Mouse (Mus musculus): ENCODE results near the gene Topbp1. TPM values are rescaled to one million over a fixed set of nuclear protein-coding genes. Genes with fewer than 3 reads are reported as not detected.

Topbp1 gene
- polyA plus RNA-seq, 1 experiment from 2014 or later, result 41.8 TPM

- ATAC-seq (ENCODE audit: insufficient read depth, low FRiP score), result no peak
- H3K27me3 ChIP-seq (ENCODE audit: control insufficient read depth, insufficient read depth, low read length), result no peaks in the 10 kb centered on the region
- 57% methylated on average over 6 of the region's 6 CpGs for WGBS
- H3K27ac ChIP-seq (ENCODE audit: low read length), result no peak overlapping the region
- H3K4me1 ChIP-seq (ENCODE audit: control insufficient read depth, insufficient read depth, low read length), result peaks cover 21% of the 10 kb centered on the region
- H3K9me3 ChIP-seq (replicated peaks; ENCODE audit: control insufficient read depth, low read length), result no peaks in the 10 kb centered on the region
- peak overlapping the region; percentile 73 for H3K4me2 ChIP-seq (ENCODE audit: low read depth, low read length)
- H3K36me3 ChIP-seq (ENCODE audit: control insufficient read depth, insufficient read depth, low read length), result no peaks in the 10 kb centered on the region
- H3K4me3 ChIP-seq (replicated peaks; ENCODE audit: low read length), result peak overlapping the region; percentile 92
- H3K9ac ChIP-seq (ENCODE audit: low read length), result peak overlapping the region; percentile 43; the same call in 1 of the 2 replicates
These were observed 58.1 kb downstream of the Topbp1 start for GRCm38 (mm10) chr9:103363088-103363487.

- Histone ChIP-seq H3K4me1 (ENCODE audit: control insufficient read depth, insufficient read depth, low read length) (peaks cover 21% of the 10 kb centered on the region), H3K9ac (ENCODE audit: low read length) (peak overlapping the region; percentile 97), H3K4me3 (replicated peaks; ENCODE audit: low read length) (peak overlapping the region; percentile 92), H3K27me3 (ENCODE audit: control insufficient read depth, insufficient read depth, low read length) (no peaks in the 10 kb centered on the region), H3K4me2 (ENCODE audit: low read depth, low read length) (peak overlapping the region; percentile 73), H3K27ac (ENCODE audit: low read length) (peak overlapping the region; percentile 98; the same call in 1 of the 2 replicates), H3K9me3 (replicated peaks; ENCODE audit: control insufficient read depth, low read length) (no peaks in the 10 kb centered on the region), H3K36me3 (ENCODE audit: control insufficient read depth, insufficient read depth, low read length) (no peaks in the 10 kb centered on the region)
- WGBS, result 1% methylated on average over 21 of the region's 21 CpGs
- ATAC-seq (ENCODE audit: insufficient read depth, low FRiP score), result no peak
These were observed 58.9 kb downstream of the Topbp1 start for GRCm38 (mm10) chr9:103363730-103364417.

- WGBS, result 3% methylated on average over 93 of the region's 94 CpGs
- peak overlapping the region; percentile 73 for H3K4me2 ChIP-seq (ENCODE audit: low read depth, low read length)
These were observed 59.7 kb downstream of the Topbp1 start for GRCm38 (mm10) chr9:103364601-103365289.

GRCm38 (mm10) chr9:103365290-103366247 lies 60.6 kb downstream of the Topbp1 start, which contains the start of gene Cdv3:
Gene Cdv3 (minus strand): TSS chr9:103365840.
- H3K4me1 ChIP-seq (ENCODE audit: control insufficient read depth, insufficient read depth, low read length), result peaks cover 21% of the 10 kb centered on the region
- H3K27ac ChIP-seq (ENCODE audit: low read length), result peak within 1 kb of the TSS; percentile 98
- peak within 1 kb of the TSS; percentile 79 for H3K4me2 ChIP-seq (ENCODE audit: low read depth, low read length)
- H3K9me3 ChIP-seq (replicated peaks; ENCODE audit: control insufficient read depth, low read length), result no peaks in the 10 kb centered on the region
- WGBS, result under 1% methylated on average over 93 of the region's 95 CpGs
- H3K4me3 ChIP-seq (replicated peaks; ENCODE audit: low read length), result peak within 1 kb of the TSS; percentile 92
- H3K9ac ChIP-seq (ENCODE audit: low read length), result peak within 1 kb of the TSS; percentile 97
- no peaks in the 10 kb centered on the region for H3K36me3 ChIP-seq (ENCODE audit: control insufficient read depth, insufficient read depth, low read length)
- peak; percentile 99 for ATAC-seq (ENCODE audit: insufficient read depth, low FRiP score)
- no peaks in the 10 kb centered on the region for H3K27me3 ChIP-seq (ENCODE audit: control insufficient read depth, insufficient read depth, low read length)

More at GRCm38 (mm10) chr9:103364601-103365289, 59.7 kb downstream of the Topbp1 start:
- Histone ChIP-seq H3K27ac (ENCODE audit: low read length) (peak overlapping the region; percentile 98), H3K9me3 (replicated peaks; ENCODE audit: control insufficient read depth, low read length) (no peaks in the 10 kb centered on the region), H3K4me1 (ENCODE audit: control insufficient read depth, insufficient read depth, low read length) (peaks cover 21% of the 10 kb centered on the region), H3K36me3 (ENCODE audit: control insufficient read depth, insufficient read depth, low read length) (no peaks in the 10 kb centered on the region), H3K4me3 (replicated peaks; ENCODE audit: low read length) (peak overlapping the region; percentile 92), H3K9ac (ENCODE audit: low read length) (peak overlapping the region; percentile 97), H3K27me3 (ENCODE audit: control insufficient read depth, insufficient read depth, low read length) (no peaks in the 10 kb centered on the region)
- 0 out of 2 replicates have a peak, but pooled peaks have one; percentile 5 for ATAC-seq (ENCODE audit: insufficient read depth, low FRiP score)

GRCm38 (mm10) chr9:103366356-103366755 lies 61.3 kb downstream of the Topbp1 start:
- no peak for ATAC-seq (ENCODE audit: insufficient read depth, low FRiP score)
- Histone ChIP-seq H3K27ac (ENCODE audit: low read length) (peak overlapping the region; percentile 90), H3K27me3 (ENCODE audit: control insufficient read depth, insufficient read depth, low read length) (no peaks in the 10 kb centered on the region), H3K36me3 (ENCODE audit: control insufficient read depth, insufficient read depth, low read length) (no peaks in the 10 kb centered on the region), H3K4me1 (ENCODE audit: control insufficient read depth, insufficient read depth, low read length) (peaks cover 21% of the 10 kb centered on the region), H3K9ac (ENCODE audit: low read length) (peak overlapping the region; percentile 73), H3K4me3 (replicated peaks; ENCODE audit: low read length) (peak overlapping the region; percentile 46), H3K9me3 (replicated peaks; ENCODE audit: control insufficient read depth, low read length) (no peaks in the 10 kb centered on the region), H3K4me2 (ENCODE audit: low read depth, low read length) (peak overlapping the region; percentile 79)
- WGBS, result 40% methylated on average over 9 of the region's 9 CpGs

- no peak for ATAC-seq (ENCODE audit: insufficient read depth, low FRiP score)
- Histone ChIP-seq H3K9ac (ENCODE audit: low read length) (no peak overlapping the region), H3K27ac (ENCODE audit: low read length) (0 out of 2 replicates have a peak overlapping the region, but pooled peaks have one; percentile 6), H3K9me3 (replicated peaks; ENCODE audit: control insufficient read depth, low read length) (no peaks in the 10 kb centered on the region), H3K4me2 (ENCODE audit: low read depth, low read length) (no peak overlapping the region), H3K4me3 (replicated peaks; ENCODE audit: low read length) (no peak overlapping the region), H3K4me1 (ENCODE audit: control insufficient read depth, insufficient read depth, low read length) (peaks cover 8% of the 10 kb centered on the region), H3K27me3 (ENCODE audit: control insufficient read depth, insufficient read depth, low read length) (no peaks in the 10 kb centered on the region), H3K36me3 (ENCODE audit: control insufficient read depth, insufficient read depth, low read length) (no peaks in the 10 kb centered on the region)
- WGBS, result 64% methylated on average over 4 of the region's 4 CpGs
These were observed 64.9 kb downstream of the Topbp1 start for GRCm38 (mm10) chr9:103369951-103370350.

GRCm38 (mm10) chr9:103372271-103373010 lies 67.4 kb downstream of the Topbp1 start:
- Histone ChIP-seq H3K4me3 (replicated peaks; ENCODE audit: low read length) (no peak overlapping the region), H3K9me3 (replicated peaks; ENCODE audit: control insufficient read depth, low read length) (no peaks in the 10 kb centered on the region), H3K27me3 (ENCODE audit: control insufficient read depth, insufficient read depth, low read length) (no peaks in the 10 kb centered on the region), H3K9ac (ENCODE audit: low read length) (no peak overlapping the region), H3K4me2 (ENCODE audit: low read depth, low read length) (no peak overlapping the region), H3K36me3 (ENCODE audit: control insufficient read depth, insufficient read depth, low read length) (no peaks in the 10 kb centered on the region), H3K27ac (ENCODE audit: low read length) (no peak overlapping the region; the same call in 1 of the 2 replicates), H3K4me1 (ENCODE audit: control insufficient read depth, insufficient read depth, low read length) (no peaks in the 10 kb centered on the region)
- ATAC-seq (ENCODE audit: insufficient read depth, low FRiP score), result no peak
- 61% methylated on average over 5 of the region's 5 CpGs for WGBS
